Mouse (Mus musculus) ES-Bruce4 (cell line): ENCODE data around the gene Sgip1. TPM values are rescaled to one million over a fixed set of nuclear protein-coding genes. Genes with fewer than 3 reads are reported as not detected.

Experiments used
- H3K27ac ChIP-seq: 2 replicates; pipeline ENCODE4 v1.5.1; 2012; ENCODE audit warnings: low read length, inconsistent platforms; ENCODE audit not compliant: insufficient read depth
- H3K27me3 ChIP-seq: 2 replicates; pipeline ENCODE4 v1.6.1; 2012; ENCODE audit warnings: mild to moderate bottlenecking, low read length, inconsistent platforms; ENCODE audit not compliant: control insufficient read depth, poor library complexity, insufficient read depth, severe bottlenecking
- H3K36me3 ChIP-seq: 2 replicates; pipeline ENCODE4 v1.6.1; 2012; ENCODE audit warnings: inconsistent platforms, mild to moderate bottlenecking, low read length, moderate library complexity; ENCODE audit not compliant: control insufficient read depth, poor library complexity, insufficient read depth, severe bottlenecking
- H3K4me1 ChIP-seq: one replicate; pipeline ENCODE4 v1.8.1; 2011; ENCODE audit warnings: low read length; ENCODE audit not compliant: control insufficient read depth, insufficient read depth
- H3K4me3 ChIP-seq: 2 replicates; pipeline ENCODE4 v1.5.1; 2011; ENCODE audit warnings: low read depth, mild to moderate bottlenecking, low read length
- H3K9ac ChIP-seq: 2 replicates; pipeline ENCODE4 v1.6.1; 2012; ENCODE audit warnings: low read depth, mild to moderate bottlenecking, inconsistent platforms; ENCODE audit not compliant: poor library complexity, severe bottlenecking
- H3K9me3 ChIP-seq: replicated peaks from 2 replicates; pipeline ENCODE4 v1.6.1; 2012; ENCODE audit warnings: mild to moderate bottlenecking, low read length, inconsistent platforms; ENCODE audit not compliant: control insufficient read depth, poor library complexity, insufficient read depth, severe bottlenecking
- CTCF ChIP-seq: IDR thresholded peaks from one replicate; pipeline ENCODE4 v1.8.1; 2011; ENCODE audit warnings: low read depth, low read length
- EP300 ChIP-seq: IDR thresholded peaks from 2 replicates; pipeline ENCODE4 v1.6.1; 2011; ENCODE audit warnings: low read depth, low read length; ENCODE audit not compliant: insufficient read depth
- POLR2A ChIP-seq: IDR thresholded peaks from one replicate; pipeline ENCODE4 v1.8.1; 2011; ENCODE audit warnings: low read length; ENCODE audit not compliant: insufficient read depth
- polyA plus RNA-seq: library from polyadenylated mRNA; stranded (reverse); fragments of >200 nt; gene quantifications from 2 replicates; pipeline ENCODE4 v1.2.4, GENCODE M21; 2011; ENCODE audit warnings: low read depth; ENCODE audit not compliant: missing spikeins, insufficient read depth, insufficient read length

Gene Sgip1
- polyA plus RNA-seq, 1 experiment: 2.9 TPM

DNA sequence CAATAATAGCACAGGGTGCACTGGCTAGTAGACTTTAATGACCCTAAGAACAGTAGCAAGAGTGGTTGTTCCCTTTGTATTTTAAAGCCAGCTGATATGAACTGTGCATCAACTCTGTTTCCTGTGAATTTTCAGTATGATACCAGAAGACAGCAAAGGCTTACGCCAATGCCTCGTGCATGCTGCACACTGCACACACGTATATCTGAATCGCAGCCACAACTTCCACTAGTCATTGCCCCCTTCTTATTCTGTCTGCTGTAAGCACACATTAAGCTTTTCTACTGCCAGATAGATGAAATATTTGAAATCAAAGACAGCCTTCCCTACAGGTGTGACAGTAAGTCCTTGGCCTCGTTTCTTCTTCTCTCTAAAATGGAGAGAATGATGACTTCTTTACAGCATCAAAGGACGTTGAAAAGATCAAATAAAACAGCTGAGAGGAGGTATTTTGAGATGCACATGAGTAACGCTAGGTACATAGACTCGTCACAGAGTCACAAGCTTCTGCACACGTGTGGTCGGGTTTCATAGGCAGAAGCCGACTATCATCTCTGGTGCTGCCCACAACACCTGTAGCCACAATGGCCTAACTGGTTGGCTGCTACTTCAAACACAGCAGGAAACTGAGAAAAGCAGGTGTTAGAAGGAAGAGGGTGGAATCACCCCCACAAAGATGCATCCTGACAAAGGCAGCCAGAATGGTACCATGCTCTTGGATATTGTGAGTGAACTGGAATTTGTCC is 249.7 kb downstream of the Sgip1 start:
- no peaks in the 10 kb centered on the region for H3K4me1 ChIP-seq
- no peak for TF ChIP-seq CTCF
- TF ChIP-seq EP300: no peak
- TF ChIP-seq POLR2A: no peak
- no peak overlapping the region for H3K9ac ChIP-seq
- H3K9me3 ChIP-seq: no peaks in the 10 kb centered on the region
- no peak overlapping the region for H3K4me3 ChIP-seq
- no peaks in the 10 kb centered on the region for H3K36me3 ChIP-seq
- no peak overlapping the region for H3K27ac ChIP-seq
- H3K27me3 ChIP-seq: no peaks in the 10 kb centered on the region

DNA sequence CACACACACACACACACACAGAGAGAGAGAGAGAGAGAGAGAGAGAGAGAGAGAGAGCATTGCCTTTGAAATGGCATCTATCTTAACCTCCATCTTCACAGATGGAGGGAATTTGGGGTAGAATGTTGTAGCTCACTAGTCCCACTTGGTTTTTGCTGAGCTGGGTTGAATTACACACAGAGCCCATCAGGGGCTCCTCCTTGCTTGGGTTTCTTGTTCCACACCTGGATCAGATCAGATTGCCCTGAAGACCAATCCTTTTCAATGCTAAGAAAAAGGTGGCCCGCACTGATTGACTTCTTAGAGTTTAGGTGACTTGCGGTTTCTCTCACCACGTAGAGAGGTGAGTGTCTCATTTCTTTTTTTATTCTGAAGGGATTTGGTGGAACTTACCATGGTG is 250.6 kb downstream of the Sgip1 start:
- Histone ChIP-seq H3K4me3 (no peak overlapping the region), H3K27ac (no peak overlapping the region), H3K9me3 (no peaks in the 10 kb centered on the region), H3K9ac (no peak overlapping the region), H3K4me1 (no peaks in the 10 kb centered on the region), H3K36me3 (no peaks in the 10 kb centered on the region), H3K27me3 (no peaks in the 10 kb centered on the region)
- TF ChIP-seq CTCF (no peak), POLR2A (no peak), EP300 (no peak)

DNA sequence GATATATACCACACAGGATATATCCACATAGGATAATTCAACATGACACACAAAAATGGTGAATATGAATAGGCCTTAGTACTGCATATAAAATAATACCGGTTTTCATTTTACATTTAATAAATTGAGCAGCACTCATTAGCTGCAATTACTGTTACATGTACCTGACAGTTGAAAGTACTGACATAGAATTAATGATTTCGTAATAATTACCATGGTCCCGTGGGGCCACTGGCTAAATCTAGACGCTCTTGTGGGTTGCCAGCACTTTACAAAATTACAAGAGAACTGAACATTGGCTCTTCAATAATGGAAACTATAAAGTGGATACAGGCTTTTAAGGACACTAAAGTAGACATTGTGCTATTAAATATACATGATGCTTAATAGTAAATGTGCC is 263.6 kb downstream of the Sgip1 start:
- TF ChIP-seq EP300 (no peak), CTCF (no peak), POLR2A (no peak)
- H3K4me1 ChIP-seq: no peaks in the 10 kb centered on the region
- no peaks in the 10 kb centered on the region for H3K27me3 ChIP-seq
- H3K4me3 ChIP-seq: no peak overlapping the region
- H3K9ac ChIP-seq: no peak overlapping the region
- H3K36me3 ChIP-seq: no peaks in the 10 kb centered on the region
- no peak overlapping the region for H3K27ac ChIP-seq
- H3K9me3 ChIP-seq: no peaks in the 10 kb centered on the region

DNA sequence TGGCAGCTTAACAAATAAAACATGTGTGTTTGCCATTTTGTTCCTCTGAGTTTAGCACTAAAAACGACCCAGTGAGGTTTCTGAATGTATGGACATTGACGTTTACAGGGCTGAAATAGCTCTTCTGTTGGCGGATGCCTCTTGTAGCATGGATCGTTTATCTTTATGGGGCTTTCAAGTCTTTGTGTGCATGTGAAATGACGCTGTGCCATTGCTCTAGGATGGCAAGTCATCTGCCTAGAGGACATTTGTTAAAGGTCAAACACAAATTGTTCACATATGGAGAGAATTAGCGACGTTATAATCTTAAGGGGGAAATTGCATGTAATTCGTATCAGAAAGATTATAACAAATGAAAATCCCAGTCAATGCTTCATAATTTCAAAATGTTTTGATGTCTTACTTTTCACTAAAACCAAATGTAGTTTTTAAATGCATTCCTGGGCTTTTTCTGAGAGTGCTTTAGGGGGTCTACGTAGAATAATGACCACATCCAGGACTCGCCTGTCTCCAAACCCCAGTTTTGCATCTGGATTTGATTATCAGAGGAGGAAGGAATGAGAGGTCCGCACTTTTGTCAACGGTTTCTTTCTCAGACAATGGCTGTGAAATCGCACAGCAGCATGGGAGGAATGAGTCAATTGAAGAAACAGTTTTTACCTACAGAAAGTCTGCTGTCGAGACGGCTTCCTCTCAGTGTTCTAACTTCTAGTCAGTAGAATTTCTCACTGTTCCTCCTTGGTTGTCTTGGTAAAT is 264.3 kb downstream of the Sgip1 start:
- H3K9me3 ChIP-seq: no peaks in the 10 kb centered on the region
- H3K36me3 ChIP-seq: no peaks in the 10 kb centered on the region
- no peaks in the 10 kb centered on the region for H3K4me1 ChIP-seq
- TF ChIP-seq POLR2A (no peak), CTCF (no peak), EP300 (no peak)
- H3K27me3 ChIP-seq: no peaks in the 10 kb centered on the region
- H3K27ac ChIP-seq: no peak overlapping the region
- no peak overlapping the region for H3K9ac ChIP-seq
- H3K4me3 ChIP-seq: no peak overlapping the region

DNA sequence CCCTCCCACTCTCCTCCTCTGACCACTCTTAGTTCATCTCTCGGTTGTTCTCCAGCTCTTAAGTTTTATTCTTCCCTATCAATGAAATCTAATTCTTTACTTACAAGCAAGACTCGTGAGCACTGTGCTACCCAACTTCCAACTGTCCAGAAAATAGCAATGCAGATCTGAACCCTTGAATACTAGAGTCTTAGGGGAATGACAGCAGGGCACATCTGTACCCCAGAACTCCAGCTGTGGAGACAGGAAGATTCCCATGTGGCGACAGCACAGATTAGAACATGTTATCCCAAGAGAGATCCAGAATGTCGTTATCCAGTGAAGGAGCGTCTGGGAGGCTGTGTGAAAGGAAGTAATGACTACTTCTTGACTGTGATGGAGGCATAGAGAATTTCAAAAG is 265.2 kb downstream of the Sgip1 start:
- Histone ChIP-seq H3K4me3 (no peak overlapping the region), H3K27ac (no peak overlapping the region), H3K27me3 (no peaks in the 10 kb centered on the region), H3K9me3 (no peaks in the 10 kb centered on the region), H3K36me3 (no peaks in the 10 kb centered on the region), H3K9ac (no peak overlapping the region), H3K4me1 (no peaks in the 10 kb centered on the region)
- TF ChIP-seq EP300: no peak
- no peak for TF ChIP-seq POLR2A
- no peak for TF ChIP-seq CTCF

DNA sequence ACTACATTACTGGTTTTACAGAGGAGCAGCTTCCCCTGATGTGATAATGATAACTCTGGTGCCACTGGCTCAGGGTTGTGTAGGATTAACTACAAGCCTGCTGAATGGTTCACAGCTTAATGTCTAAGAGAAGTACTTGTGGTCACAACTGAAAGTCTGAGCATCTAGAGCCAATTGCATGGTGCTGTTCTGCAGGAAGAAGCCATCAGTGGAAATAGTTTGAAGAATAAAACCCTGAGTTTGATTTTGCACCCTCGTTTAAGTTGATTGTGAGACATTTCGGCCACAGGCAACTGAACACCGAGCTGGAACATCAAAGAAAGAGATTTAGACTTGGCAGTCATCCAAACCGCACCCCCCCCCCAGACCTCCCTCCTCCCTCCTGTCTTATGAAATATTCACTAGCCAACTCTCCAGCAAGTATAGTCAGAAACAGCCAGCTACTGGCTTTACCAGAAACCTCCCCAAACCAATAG is 265.9 kb downstream of the Sgip1 start:
- Histone ChIP-seq H3K9ac (no peak overlapping the region), H3K36me3 (no peaks in the 10 kb centered on the region), H3K27ac (no peak overlapping the region), H3K9me3 (no peaks in the 10 kb centered on the region), H3K4me3 (no peak overlapping the region), H3K27me3 (no peaks in the 10 kb centered on the region), H3K4me1 (no peaks in the 10 kb centered on the region)
- TF ChIP-seq POLR2A (no peak), CTCF (no peak), EP300 (no peak)
